Mouse (Mus musculus): ENCODE data around the gene Ctnnal1. TPM values are rescaled to one million over a fixed set of nuclear protein-coding genes. Genes with fewer than 3 reads are reported as not detected.

Ctnnal1 gene
- polyA plus RNA-seq, 1 experiment from 2014 or later = 23.4 TPM

DNA sequence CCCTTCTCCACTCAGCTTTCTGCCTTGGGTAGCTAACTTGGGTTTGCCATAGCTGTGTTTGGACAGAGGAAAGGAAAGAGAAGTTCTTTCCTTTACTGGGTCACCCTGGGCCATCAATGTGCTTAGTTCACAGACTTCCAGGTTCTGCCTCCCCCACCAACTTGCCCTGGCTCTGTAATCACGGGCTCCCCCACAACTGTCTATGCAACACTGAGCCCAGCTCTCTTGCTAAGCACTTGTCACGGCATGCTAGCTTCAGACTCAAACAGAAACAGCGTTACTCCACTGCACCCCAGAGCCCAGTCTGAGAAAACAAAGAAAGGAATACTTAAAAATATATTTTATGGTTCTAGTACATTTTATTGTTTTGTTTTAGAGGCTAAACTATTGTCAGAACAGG is 36.1 kb downstream of the Ctnnal1 start:
- Histone ChIP-seq H3K27ac (no peak overlapping the region), H3K4me2 (replicated peaks) (no peak overlapping the region), H3K4me3 (no peak overlapping the region), H3K27me3 (no peaks in the 10 kb centered on the region), H3K4me1 (no peaks in the 10 kb centered on the region), H3K36me3 (peaks cover 51% of the 10 kb centered on the region), H3K9me3 (replicated peaks) (no peaks in the 10 kb centered on the region), H3K9ac (no peak overlapping the region)
- WGBS = 87% methylated on average over 3 of the region's 3 CpGs
- no peak for ATAC-seq (ENCODE audit: low FRiP score)

- H3K27me3 ChIP-seq = no peaks in the 10 kb centered on the region
- no peak overlapping the region for H3K4me3 ChIP-seq
- H3K27ac ChIP-seq = no peak overlapping the region
- 91% methylated on average over 9 of the region's 9 CpGs for WGBS
- H3K9me3 ChIP-seq (replicated peaks) = no peaks in the 10 kb centered on the region
- no peak overlapping the region for H3K9ac ChIP-seq
- H3K4me2 ChIP-seq (replicated peaks) = no peak overlapping the region
- peaks cover 30% of the 10 kb centered on the region for H3K36me3 ChIP-seq
- no peak for ATAC-seq (ENCODE audit: low FRiP score)
- no peaks in the 10 kb centered on the region for H3K4me1 ChIP-seq
These were observed 40.8 kb downstream of the Ctnnal1 start for GRCm38 (mm10) chr4:56824231-56824630.

DNA sequence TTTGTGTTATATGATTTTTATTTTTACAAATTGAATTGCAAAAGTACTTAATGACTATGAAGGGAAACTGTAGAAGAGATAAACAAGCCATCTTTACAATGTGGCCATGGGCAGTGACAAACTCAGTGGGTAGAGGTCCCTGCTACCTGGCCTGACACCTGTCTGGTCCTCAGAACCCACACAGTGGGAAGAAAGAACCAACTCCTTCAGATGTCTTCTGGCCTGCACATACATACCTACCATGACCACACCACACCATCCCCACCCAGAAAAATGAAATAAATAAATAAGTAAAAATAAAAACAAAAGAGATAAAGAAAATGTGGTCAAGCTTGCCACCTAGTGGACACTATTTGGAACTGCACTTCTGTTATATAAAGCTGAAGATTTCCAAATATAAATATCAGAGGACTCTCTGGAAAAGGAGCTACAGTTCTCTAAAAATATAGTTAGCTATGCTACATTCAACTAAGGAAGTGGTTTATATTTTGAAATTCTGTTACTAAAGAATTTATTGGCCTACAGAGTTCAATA is 44.9 kb downstream of the Ctnnal1 start:
- Histone ChIP-seq H3K4me1 (no peaks in the 10 kb centered on the region), H3K36me3 (peaks cover 21% of the 10 kb centered on the region; the same call in 1 of the 2 replicates), H3K27me3 (no peaks in the 10 kb centered on the region), H3K4me2 (replicated peaks) (no peak overlapping the region), H3K4me3 (no peak overlapping the region), H3K9ac (no peak overlapping the region), H3K9me3 (replicated peaks) (no peaks in the 10 kb centered on the region), H3K27ac (no peak overlapping the region)
- no peak for ATAC-seq (ENCODE audit: low FRiP score)

- Histone ChIP-seq H3K4me2 (replicated peaks) (no peak overlapping the region), H3K36me3 (peaks cover 33% of the 10 kb centered on the region), H3K27me3 (no peaks in the 10 kb centered on the region), H3K9ac (no peak overlapping the region), H3K4me1 (no peaks in the 10 kb centered on the region), H3K27ac (no peak overlapping the region), H3K4me3 (no peak overlapping the region), H3K9me3 (replicated peaks) (no peaks in the 10 kb centered on the region)
- 82% methylated on average over 8 of the region's 8 CpGs for WGBS
- no peak for ATAC-seq (ENCODE audit: low FRiP score)
These were observed 49.9 kb downstream of the Ctnnal1 start for GRCm38 (mm10) chr4:56815131-56815530.

DNA sequence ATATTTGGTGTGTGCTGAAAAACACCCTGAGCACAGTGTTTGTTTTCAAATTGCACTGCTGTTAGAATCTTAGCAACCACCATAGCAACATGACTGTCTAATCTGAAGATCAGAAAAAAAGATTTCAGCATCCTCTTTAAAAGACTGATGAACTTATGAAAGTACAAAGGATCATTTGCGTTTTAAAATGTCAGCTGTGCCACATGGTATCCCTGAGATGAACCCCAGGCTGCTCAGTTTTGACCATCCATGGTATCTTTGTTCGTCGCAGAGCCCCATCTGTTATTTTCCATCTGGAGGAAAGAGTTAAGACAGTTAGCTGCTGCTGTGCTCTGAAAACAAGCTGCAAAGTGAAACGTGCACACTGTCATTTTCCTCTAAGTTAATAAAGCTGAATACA is 52.9 kb downstream of the Ctnnal1 start:
- 85% methylated on average over 4 of the region's 4 CpGs for WGBS
- Histone ChIP-seq H3K36me3 (peaks cover 44% of the 10 kb centered on the region), H3K9ac (no peak overlapping the region)

GRCm38 (mm10) chr4:56811642-56812041 is 53.3 kb downstream of the Ctnnal1 start:
- Histone ChIP-seq H3K27ac (no peak overlapping the region), H3K36me3 (peaks cover 47% of the 10 kb centered on the region), H3K4me2 (replicated peaks) (no peak overlapping the region), H3K4me1 (no peaks in the 10 kb centered on the region), H3K27me3 (no peaks in the 10 kb centered on the region), H3K4me3 (no peak overlapping the region), H3K9ac (no peak overlapping the region), H3K9me3 (replicated peaks) (no peaks in the 10 kb centered on the region)
- ATAC-seq (ENCODE audit: low FRiP score) = no peak
- 64% methylated on average over 3 of the region's 3 CpGs for WGBS

More for the DNA sequence above, 52.9 kb downstream of the Ctnnal1 start:
- Histone ChIP-seq H3K9me3 (replicated peaks) (no peaks in the 10 kb centered on the region), H3K27me3 (no peaks in the 10 kb centered on the region), H3K4me1 (no peaks in the 10 kb centered on the region), H3K27ac (no peak overlapping the region), H3K4me3 (no peak overlapping the region), H3K4me2 (replicated peaks) (no peak overlapping the region)
- no peak for ATAC-seq (ENCODE audit: low FRiP score)

GRCm38 (mm10) chr4:56809050-56809449 is 55.9 kb downstream of the Ctnnal1 start:
- Histone ChIP-seq H3K27me3 (no peaks in the 10 kb centered on the region), H3K4me2 (replicated peaks) (no peak overlapping the region), H3K27ac (no peak overlapping the region), H3K9me3 (replicated peaks) (no peaks in the 10 kb centered on the region), H3K4me3 (no peak overlapping the region), H3K9ac (no peak overlapping the region), H3K4me1 (no peaks in the 10 kb centered on the region), H3K36me3 (peaks cover 51% of the 10 kb centered on the region)
- no peak for ATAC-seq (ENCODE audit: low FRiP score)
- 79% methylated on average over 4 of the region's 4 CpGs for WGBS

GRCm38 (mm10) chr4:56802669-56803150 is 62.3 kb downstream of the Ctnnal1 start:
- Histone ChIP-seq H3K36me3 (peaks cover 43% of the 10 kb centered on the region), H3K27ac (peak overlapping the region; percentile 82), H3K4me1 (peaks cover 25% of the 10 kb centered on the region), H3K4me3 (peak overlapping the region; percentile 92), H3K9me3 (replicated peaks) (no peaks in the 10 kb centered on the region), H3K9ac (peak overlapping the region; percentile 87), H3K4me2 (replicated peaks) (peak overlapping the region; percentile 67), H3K27me3 (no peaks in the 10 kb centered on the region)
- peak; percentile 57 for ATAC-seq (ENCODE audit: low FRiP score)
- 2% methylated on average over 25 of the region's 25 CpGs for WGBS

GRCm38 (mm10) chr4:56801907-56802668 is 62.9 kb downstream of the Ctnnal1 start, which contains the start of the genes Elp1 and Fam206a:
Gene Elp1, minus strand, starts transcription at chr4:56802331.
Gene Fam206a, plus strand, starts transcription at chr4:56802345.
- Histone ChIP-seq H3K9me3 (replicated peaks) (no peaks in the 10 kb centered on the region), H3K4me1 (peaks cover 25% of the 10 kb centered on the region), H3K27me3 (no peaks in the 10 kb centered on the region), H3K9ac (peak within 1 kb of the TSS; percentile 87), H3K4me3 (peak within 1 kb of the TSS; percentile 92), H3K36me3 (peaks cover 43% of the 10 kb centered on the region), H3K27ac (peak within 1 kb of the TSS; percentile 82), H3K4me2 (replicated peaks) (peak within 1 kb of the TSS; percentile 67)
- ATAC-seq (ENCODE audit: low FRiP score) = peak; percentile 97
- WGBS = under 1% methylated on average over 72 of the region's 72 CpGs

GRCm38 (mm10) chr4:56791373-56791772 is 73.6 kb downstream of the Ctnnal1 start:
- H3K27ac ChIP-seq = no peak overlapping the region
- no peak for ATAC-seq (ENCODE audit: low FRiP score)

GRCm38 (mm10) chr4:56771065-56771464 is 93.9 kb downstream of the Ctnnal1 start:
- Histone ChIP-seq H3K4me3 (no peak overlapping the region), H3K27ac (no peak overlapping the region), H3K9me3 (replicated peaks) (no peaks in the 10 kb centered on the region), H3K36me3 (peaks cover 92% of the 10 kb centered on the region), H3K9ac (no peak overlapping the region), H3K4me1 (no peaks in the 10 kb centered on the region), H3K27me3 (no peaks in the 10 kb centered on the region), H3K4me2 (replicated peaks) (no peak overlapping the region)
- WGBS = 75% methylated on average over 1 of the region's 1 CpGs
- ATAC-seq (ENCODE audit: low FRiP score) = no peak

More at GRCm38 (mm10) chr4:56791373-56791772, 73.6 kb downstream of the Ctnnal1 start:
- no peak overlapping the region for H3K9ac ChIP-seq
- H3K4me2 ChIP-seq (replicated peaks) = no peak overlapping the region
- H3K36me3 ChIP-seq = peaks cover 90% of the 10 kb centered on the region
- no peaks in the 10 kb centered on the region for H3K9me3 ChIP-seq (replicated peaks)
- H3K4me1 ChIP-seq = no peaks in the 10 kb centered on the region
- WGBS = 59% methylated on average over 1 of the region's 1 CpGs
- no peaks in the 10 kb centered on the region for H3K27me3 ChIP-seq
- no peak overlapping the region for H3K4me3 ChIP-seq

DNA sequence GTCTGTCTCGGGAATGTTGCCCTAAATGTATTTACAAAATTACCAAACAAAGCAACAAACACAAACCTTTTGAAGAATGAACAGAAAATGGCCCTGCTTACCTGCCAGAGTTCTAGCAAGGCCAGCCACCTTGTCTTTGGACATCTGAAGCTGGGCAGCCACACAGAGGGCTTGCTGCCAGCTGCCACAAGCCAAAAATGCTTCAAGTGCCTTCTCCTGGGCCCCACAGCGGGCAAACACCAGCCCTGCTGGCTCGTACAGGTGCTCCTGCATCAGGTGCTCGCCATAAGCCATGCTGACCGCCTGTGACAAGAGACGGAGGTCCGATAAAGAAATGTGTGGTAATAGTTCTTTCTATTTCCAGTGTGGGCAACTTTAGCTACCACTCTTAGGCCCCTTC is 96.1 kb downstream of the Ctnnal1 start:
- Histone ChIP-seq H3K9ac (no peak overlapping the region), H3K4me1 (no peaks in the 10 kb centered on the region), H3K36me3 (peaks cover 93% of the 10 kb centered on the region), H3K4me2 (replicated peaks) (no peak overlapping the region), H3K4me3 (no peak overlapping the region), H3K27ac (no peak overlapping the region), H3K9me3 (replicated peaks) (no peaks in the 10 kb centered on the region), H3K27me3 (no peaks in the 10 kb centered on the region)
- 96% methylated on average over 7 of the region's 7 CpGs for WGBS
- ATAC-seq (ENCODE audit: low FRiP score) = no peak
